Mouse (Mus musculus) adrenal gland, postnatal 4 days (tissue): ENCODE measurements at regions not wholly inside any gene's neighbourhood (a gene's known extent, or its start where the extent isn't known, plus 50 kb on each side); places are given as distances from the start of the nearest gene placed in this dataset.

Experiments
- DNase-seq, 2 experiments: peaks; one replicate each; pipeline ENCODE4 v3.0.0; 2021 to 2022; ENCODE audit warnings: low spot score in 2 of 2, mixed read lengths in 2 of 2

- DNase-seq, result no peak
Measured at GRCm38 (mm10) chr16:55522283-55522682, 224.5 kb upstream of the Zpld1 start.

GRCm38 (mm10) chr16:55521421-55521971 lies 223.7 kb upstream of the Zpld1 start:
- no peak for DNase-seq

- no peak for DNase-seq
Measured at GRCm38 (mm10) chr16:55520077-55520476, 222.3 kb upstream of the Zpld1 start.

- no peak for DNase-seq
Measured at GRCm38 (mm10) chr16:55519646-55520045, 221.9 kb upstream of the Zpld1 start.

GRCm38 (mm10) chr16:55516994-55517393 lies 219.2 kb upstream of the Zpld1 start:
- no peak for DNase-seq

GRCm38 (mm10) chr16:55515228-55515696 lies 217.5 kb upstream of the Zpld1 start:
- no peak for DNase-seq

- DNase-seq, result no peak
Measured at GRCm38 (mm10) chr16:55514448-55515200, 216.8 kb upstream of the Zpld1 start.

- DNase-seq, result no peak
Measured at GRCm38 (mm10) chr16:55504796-55505413, 207.1 kb upstream of the Zpld1 start.

GRCm38 (mm10) chr16:55504274-55504673 lies 206.5 kb upstream of the Zpld1 start:
- no peak for DNase-seq

GRCm38 (mm10) chr16:55503273-55503672 lies 205.5 kb upstream of the Zpld1 start:
- DNase-seq, result no peak

GRCm38 (mm10) chr16:55499831-55500230 lies 202.0 kb upstream of the Zpld1 start:
- peak in 1 of 2 experiments; percentile 12 for DNase-seq

- DNase-seq, result no peak
Measured at GRCm38 (mm10) chr16:55495051-55495450, 197.3 kb upstream of the Zpld1 start.

GRCm38 (mm10) chr16:55494162-55494561 lies 196.4 kb upstream of the Zpld1 start:
- no peak for DNase-seq

- DNase-seq, result no peak
Measured at GRCm38 (mm10) chr16:55492111-55492510, 194.3 kb upstream of the Zpld1 start.

GRCm38 (mm10) chr16:55484391-55484790 lies 186.6 kb upstream of the Zpld1 start:
- DNase-seq, result no peak

- no peak for DNase-seq
Measured at GRCm38 (mm10) chr16:55480745-55481144, 183.0 kb upstream of the Zpld1 start.

- DNase-seq, result no peak
Measured at GRCm38 (mm10) chr16:55480304-55480703, 182.5 kb upstream of the Zpld1 start.

- no peak for DNase-seq
Measured at GRCm38 (mm10) chr16:55476544-55477208, 178.9 kb upstream of the Zpld1 start.

- DNase-seq, result no peak
Measured at GRCm38 (mm10) chr16:55474950-55475525, 177.3 kb upstream of the Zpld1 start.

- no peak for DNase-seq
Measured at GRCm38 (mm10) chr16:55471396-55471795, 173.6 kb upstream of the Zpld1 start.

GRCm38 (mm10) chr16:55470721-55471120 lies 172.9 kb upstream of the Zpld1 start:
- no peak for DNase-seq
